ENCODE assay signal across 8 mouse cellular contexts in genomic region chr3:113629606-113630359, GRCm38 (mm10). TPM values are rescaled to one million over a fixed set of nuclear protein-coding genes. Genes with fewer than 3 reads are reported as not detected.
A peak's percentile ranks its signal among the peaks of the same experiment; 100 is the strongest.
DNase-seq lines count a peak whose midpoint lies in the region; ATAC-seq and TF ChIP-seq lines count a peak whose summit lies in the region.

Gene Rnpc3 (minus strand): TSS chr3:113630149.

- DNase-seq in brain, embryonic 14.5 days (ENCODE audit: low read depth) = peak; percentile 99
- peak; percentile 91 for DNase-seq in liver, adult 2 months (ENCODE audit: extremely low read depth, low read depth, low spot score)
- peak; percentile 98 for DNase-seq in splenic B cell, adult 2 months (ENCODE audit: low read depth, low spot score)

- H3K27me3 ChIP-seq in C2C12 (ENCODE audit: control insufficient read depth, insufficient read depth, insufficient read length) (no peaks in the 10 kb centered on the region), myocyte (ENCODE audit: control insufficient read depth, insufficient read depth, insufficient read length) (no peaks in the 10 kb centered on the region)
- H3K27me3 ChIP-seq in erythroblast, embryonic 14.5 days (ENCODE audit: control insufficient read depth) = no peaks in the 10 kb centered on the region
- H3K27me3 ChIP-seq in heart, embryonic 11.5 days (ENCODE audit: control insufficient read depth, insufficient read depth, low read length) = no peaks in the 10 kb centered on the region
- H3K27me3 ChIP-seq in kidney, embryonic 16.5 days (ENCODE audit: insufficient read depth, low read length) = no peaks in the 10 kb centered on the region
- no peaks in the 10 kb centered on the region for H3K27me3 ChIP-seq in liver, adult 2 months (ENCODE audit: control insufficient read depth, insufficient read depth, low read length)
- H3K27me3 ChIP-seq in splenic B cell, adult 2 months (ENCODE audit: control insufficient read depth, insufficient read depth, low read length, poor library complexity, severe bottlenecking) = no peaks in the 10 kb centered on the region

- ATAC-seq in heart, embryonic 11.5 days (replicated peaks; ENCODE audit: insufficient number of reproducible peaks, low FRiP score, low TSS enrichment) = peak; percentile 97
- ATAC-seq in kidney, embryonic 16.5 days (ENCODE audit: low FRiP score, low TSS enrichment) = peak; percentile 99

- H3ac ChIP-seq in C2C12 (ENCODE audit: control insufficient read depth, insufficient read length, low read depth) (peak within 1 kb of the TSS; percentile 97), myocyte (ENCODE audit: control insufficient read depth, insufficient read length) (peak within 1 kb of the TSS; percentile 19)

- H3K9ac ChIP-seq in heart, embryonic 11.5 days (ENCODE audit: low read depth, low read length) = peak within 1 kb of the TSS; percentile 96
- peak within 1 kb of the TSS; percentile 92 for H3K9ac ChIP-seq in kidney, embryonic 16.5 days (replicated peaks; ENCODE audit: low read length)
- H3K9ac ChIP-seq in liver, adult 2 months (ENCODE audit: low read depth, low read length) = peak within 1 kb of the TSS; percentile 95

- H3K9me3 ChIP-seq in erythroblast, embryonic 14.5 days (ENCODE audit: control insufficient read depth, low read length) = no peaks in the 10 kb centered on the region
- no peaks in the 10 kb centered on the region for H3K9me3 ChIP-seq in heart, embryonic 11.5 days (replicated peaks; ENCODE audit: control insufficient read depth, low read length)
- no peaks in the 10 kb centered on the region for H3K9me3 ChIP-seq in kidney, embryonic 16.5 days (ENCODE audit: low read length)

- TF ChIP-seq CTCF in C2C12 (IDR thresholded peaks at IDR 0.05; ENCODE audit: control insufficient read depth, insufficient read depth, insufficient read length) = no peak
- TF ChIP-seq CTCF in brain, embryonic 14.5 days (IDR thresholded peaks at IDR 0.05; ENCODE audit: borderline replicate concordance, extremely low read depth, insufficient read depth, insufficient read length) = no peak
- TF ChIP-seq CTCF in liver, adult 2 months (IDR thresholded peaks at IDR 0.05; ENCODE audit: low read depth, low read length) = peak; percentile 20; the same call in 1 of the 2 replicates

- H3K79me3 ChIP-seq in C2C12 (ENCODE audit: low read depth) = peaks cover 12% of the 10 kb centered on the region

- peak within 1 kb of the TSS; percentile 80 for H3K4me2 ChIP-seq in heart, embryonic 11.5 days
- peak within 1 kb of the TSS; percentile 67 for H3K4me2 ChIP-seq in kidney, embryonic 16.5 days (replicated peaks; ENCODE audit: low read depth, low read length)
- peak within 1 kb of the TSS; percentile 98 for H3K4me2 ChIP-seq in myocyte (ENCODE audit: low read depth)

- peaks cover 41% of the 10 kb centered on the region for H3K79me2 ChIP-seq in C2C12 (ENCODE audit: control insufficient read depth, insufficient read depth)
- H3K79me2 ChIP-seq in liver, adult 2 months (ENCODE audit: control insufficient read depth, insufficient read depth, low read length) = 0 out of 2 replicates have a peak, but pooled peaks cover 4% of the 10 kb centered on the region
- H3K79me2 ChIP-seq in myocyte (ENCODE audit: control insufficient read depth, insufficient read depth) = peaks cover 22% of the 10 kb centered on the region

- H3K27ac ChIP-seq in heart, embryonic 11.5 days (ENCODE audit: low read depth, low read length) = peak within 1 kb of the TSS; percentile 98
- H3K27ac ChIP-seq in kidney, embryonic 16.5 days (ENCODE audit: low read length) = peak within 1 kb of the TSS; percentile 100
- H3K27ac ChIP-seq in liver, adult 2 months (replicated peaks; ENCODE audit: insufficient read depth, low read depth, low read length) = peak within 1 kb of the TSS; percentile 94

- TF ChIP-seq POLR2A in brain, embryonic 14.5 days (IDR thresholded peaks at IDR 0.05; ENCODE audit: borderline replicate concordance, extremely low read depth, insufficient read depth, insufficient read length, poor library complexity, severe bottlenecking) = peak; percentile 79
- TF ChIP-seq POLR2A in liver, adult 2 months (IDR thresholded peaks at IDR 0.05; ENCODE audit: extremely low read depth, insufficient read depth, low read length) = peak; percentile 82
- peak; percentile 74 for TF ChIP-seq POLR2A in myocyte (IDR thresholded peaks at IDR 0.05; ENCODE audit: insufficient read length, low read depth)

- H3K36me3 ChIP-seq in C2C12 (ENCODE audit: control insufficient read depth, insufficient read depth) = peaks cover 36% of the 10 kb centered on the region
- H3K36me3 ChIP-seq in erythroblast, embryonic 14.5 days (ENCODE audit: control insufficient read depth) = peaks cover 38% of the 10 kb centered on the region
- no peaks in the 10 kb centered on the region for H3K36me3 ChIP-seq in heart, embryonic 11.5 days (ENCODE audit: control insufficient read depth, insufficient read depth, low read length)
- 0 out of 2 replicates have a peak, but pooled peaks cover 5% of the 10 kb centered on the region for H3K36me3 ChIP-seq in kidney, embryonic 16.5 days (ENCODE audit: insufficient read depth, low read length)
- H3K36me3 ChIP-seq in liver, adult 2 months (ENCODE audit: control insufficient read depth, insufficient read depth, low read length) = peaks cover 7% of the 10 kb centered on the region; the same call in 1 of the 2 replicates
- H3K36me3 ChIP-seq in myocyte (ENCODE audit: control insufficient read depth, insufficient read depth) = peaks cover 6% of the 10 kb centered on the region
- H3K36me3 ChIP-seq in splenic B cell, adult 2 months (ENCODE audit: control insufficient read depth, insufficient read depth, low read length, poor library complexity, severe bottlenecking) = no peaks in the 10 kb centered on the region

- under 1% methylated on average over 68 of the region's 70 CpGs for WGBS in heart, embryonic 11.5 days (ENCODE audit: insufficient replicate concordance)
- WGBS in kidney, embryonic 16.5 days = under 1% methylated on average over 61 of the region's 70 CpGs
- under 1% methylated on average over 70 of the region's 70 CpGs for WGBS in liver, adult 2 months

- peaks cover 42% of the 10 kb centered on the region for H3K4me1 ChIP-seq in erythroblast, embryonic 14.5 days (ENCODE audit: control insufficient read depth)
- H3K4me1 ChIP-seq in heart, embryonic 11.5 days (ENCODE audit: control insufficient read depth, insufficient read depth, low read length) = peaks cover 4% of the 10 kb centered on the region; the same call in 1 of the 2 replicates
- peaks cover 6% of the 10 kb centered on the region; the same call in 1 of the 2 replicates for H3K4me1 ChIP-seq in kidney, embryonic 16.5 days (ENCODE audit: insufficient read depth, low read length)
- H3K4me1 ChIP-seq in liver, adult 2 months (ENCODE audit: control insufficient read depth, insufficient read depth, low read length) = peaks cover 7% of the 10 kb centered on the region; the same call in 1 of the 2 replicates

- H3K4me3 ChIP-seq in C2C12 (ENCODE audit: insufficient read depth, poor library complexity, severe bottlenecking) (peak within 1 kb of the TSS; percentile 77), myocyte (peak within 1 kb of the TSS; percentile 62)
- H3K4me3 ChIP-seq in erythroblast, embryonic 14.5 days (replicated peaks) = peak within 1 kb of the TSS; percentile 86
- H3K4me3 ChIP-seq in heart, embryonic 11.5 days (ENCODE audit: low read depth, low read length) = peak within 1 kb of the TSS; percentile 55
- peak within 1 kb of the TSS; percentile 86 for H3K4me3 ChIP-seq in kidney, embryonic 16.5 days (ENCODE audit: low read length)
- H3K4me3 ChIP-seq in liver, adult 2 months (ENCODE audit: insufficient read depth, low read depth, low read length) = peak within 1 kb of the TSS; percentile 91

TF ChIP-seq in C2C12, 6 proteins besides CTCF, POLR2A, EP300 and RAD21:
- TF ChIP-seq CEBPB (IDR thresholded peaks at IDR 0.05; ENCODE audit: low read depth) = no peak
- TF ChIP-seq USF1 (IDR thresholded peaks at IDR 0.05; ENCODE audit: low read depth) = no peak
- TF ChIP-seq MYOD1 (IDR thresholded peaks at IDR 0.05; ENCODE audit: control insufficient read depth, insufficient read length, low read depth) = no peak
- no peak for TF ChIP-seq MAX (IDR thresholded peaks at IDR 0.05)
- TF ChIP-seq MYOG (IDR thresholded peaks at IDR 0.05; ENCODE audit: control insufficient read depth, extremely low read depth, insufficient read length) = no peak
- no peak for TF ChIP-seq FOSL1 (IDR thresholded peaks at IDR 0.05; ENCODE audit: insufficient read depth, low read length, poor library complexity, severe bottlenecking)

TF ChIP-seq in myocyte, 11 proteins besides CTCF, POLR2A, EP300 and RAD21:
- TF ChIP-seq E2F4 (IDR thresholded peaks at IDR 0.05; ENCODE audit: insufficient read depth) = peak; percentile 59
- TF ChIP-seq SRF (IDR thresholded peaks at IDR 0.05; ENCODE audit: control insufficient read depth, insufficient read length, low read depth) = no peak
- peak; percentile 89 for TF ChIP-seq POLR2AphosphoS2 (IDR thresholded peaks at IDR 0.05; ENCODE audit: insufficient read length, low read depth)
- TF ChIP-seq CEBPB (IDR thresholded peaks at IDR 0.05; ENCODE audit: insufficient read depth, poor library complexity, severe bottlenecking) = no peak
- no peak for TF ChIP-seq MYOG (IDR thresholded peaks at IDR 0.05; ENCODE audit: control insufficient read depth in 1 of 3, insufficient read depth in 1 of 3, insufficient read length in 2 of 3, low read depth in 2 of 3)
- TF ChIP-seq TCF12 (IDR thresholded peaks at IDR 0.05; ENCODE audit: insufficient read depth, poor library complexity, severe bottlenecking) = no peak

RNA-seq across cellular contexts. Expression of gene Rnpc3, which starts in this region (rescaled TPM):
- polyA plus RNA-seq in C2C12 (2012; fragmentation: generic; extraction: Trizol) (4.4 TPM), myocyte (2012; fragmentation: generic; extraction: Trizol) (3.7 TPM)
- polyA plus RNA-seq in brain, embryonic 14.5 days (2012; rRNA removed) = 48.3 and 63.0 TPM in 2 replicates
- polyA plus RNA-seq in erythroblast, embryonic 14.5 days (2012) = 0.81 and 1.2 TPM in 2 replicates
- polyA plus RNA-seq in heart, embryonic 11.5 days (2014; fragmentation: Nextera tagmentation; extraction: Ambion mirVana) = 30.0 and 30.8 TPM in 2 replicates
- 30.9 and 35.8 TPM in 2 replicates for polyA plus RNA-seq in kidney, embryonic 16.5 days (2015; fragmentation: Nextera tagmentation; extraction: Ambion mirVana)
- 13.9 and 18.3 TPM in 2 replicates for total RNA-seq in liver, adult 2 months (2014; rRNA removed)
- polyA plus RNA-seq in liver, adult 2 months (2012; rRNA removed) = 2.9 and 4.9 TPM in 2 replicates

Comparison
In these comparisons a context has a peak if more than half of its experiments do, and no peak if none do; other contexts are left out.
1. Peak in every context shown above with its lines: DNase-seq, ATAC-seq, H3K4me3 ChIP-seq and H3K27ac ChIP-seq.